17 mouse cellular contexts compared by ENCODE assay signal in the genomic region with DNA sequence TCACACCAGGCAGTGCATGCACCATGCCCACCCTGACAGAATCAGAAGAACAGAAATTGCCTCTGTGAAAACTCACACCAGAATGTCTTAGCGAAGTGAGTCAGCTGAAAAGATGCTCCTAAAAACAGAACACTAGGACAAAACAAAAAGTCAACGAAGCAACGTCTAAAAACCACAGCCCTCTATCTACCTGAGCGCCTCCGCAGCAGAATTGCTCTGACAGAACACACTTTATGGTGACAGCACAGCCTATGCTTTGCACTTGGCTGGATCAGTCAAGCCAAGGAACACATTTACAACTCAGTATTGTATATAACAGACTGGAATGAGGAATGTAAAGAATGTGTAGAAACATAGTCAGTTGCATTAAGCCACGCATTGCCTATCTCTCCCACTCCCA. TPM values are rescaled to one million over a fixed set of nuclear protein-coding genes. Genes with fewer than 3 reads are reported as not detected.
DNase-seq lines count a peak whose midpoint lies in the region; ATAC-seq and TF ChIP-seq lines count a peak whose summit lies in the region.
"Had no signal": no experiment of that assay in that cellular context is flagged by ENCODE, and none has a peak within 500 bp of the region (broad histone marks: within the 10 kb centered on the region; RNA-seq: fewer than 3 reads in every experiment).

No protein-coding gene starts in this region.

- no peak overlapping the region for H3K9ac ChIP-seq in intestine, embryonic 14.5 days (ENCODE audit: low read length)
- H3K9ac ChIP-seq in intestine, postnatal 0 days (ENCODE audit: low read depth, low read length) = no peak overlapping the region
- H3K9ac ChIP-seq in stomach, embryonic 14.5 days (replicated peaks; ENCODE audit: low read depth, low read length) = no peak overlapping the region
- H3K9ac ChIP-seq in stomach, postnatal 0 days (ENCODE audit: low read length) = no peak overlapping the region
- no peak overlapping the region for H3K9ac ChIP-seq in midbrain, embryonic 16.5 days (ENCODE audit: low read depth, low read length)
- H3K9ac ChIP-seq: heart, embryonic 12.5 days; liver, postnatal 0 days; midbrain, embryonic 15.5 days had no signal

- no peaks in the 10 kb centered on the region for H3K9me3 ChIP-seq in intestine, embryonic 14.5 days (ENCODE audit: control insufficient read depth, low read length)
- no peaks in the 10 kb centered on the region for H3K9me3 ChIP-seq in intestine, postnatal 0 days (ENCODE audit: control insufficient read depth)
- no peaks in the 10 kb centered on the region for H3K9me3 ChIP-seq in stomach, embryonic 14.5 days (ENCODE audit: control insufficient read depth, low read depth, low read length)
- no peaks in the 10 kb centered on the region for H3K9me3 ChIP-seq in stomach, postnatal 0 days (ENCODE audit: control insufficient read depth, low read length)
- H3K9me3 ChIP-seq in midbrain, embryonic 16.5 days (replicated peaks; ENCODE audit: control insufficient read depth, low read length, poor library complexity, severe bottlenecking) = no peaks in the 10 kb centered on the region
- H3K9me3 ChIP-seq: heart, embryonic 12.5 days; midbrain, embryonic 15.5 days had no signal

- H3K27me3 ChIP-seq in intestine, embryonic 14.5 days (replicated peaks; ENCODE audit: control insufficient read depth, insufficient read depth, low read length) = no peaks in the 10 kb centered on the region
- no peaks in the 10 kb centered on the region for H3K27me3 ChIP-seq in intestine, postnatal 0 days (replicated peaks; ENCODE audit: control insufficient read depth, insufficient read depth, low read length)
- H3K27me3 ChIP-seq in stomach, embryonic 14.5 days (ENCODE audit: control insufficient read depth, insufficient read depth, low read length) = no peaks in the 10 kb centered on the region
- no peaks in the 10 kb centered on the region for H3K27me3 ChIP-seq in stomach, postnatal 0 days (ENCODE audit: control insufficient read depth, insufficient read depth, low read length)
- no peaks in the 10 kb centered on the region for H3K27me3 ChIP-seq in midbrain, embryonic 16.5 days (ENCODE audit: control insufficient read depth, insufficient read depth, low read depth, low read length)
- H3K27me3 ChIP-seq: heart, embryonic 12.5 days; midbrain, embryonic 15.5 days; Patski had no signal

- no peak for TF ChIP-seq CTCF in intestine, postnatal 0 days (IDR thresholded peaks at IDR 0.05; ENCODE audit: low read depth)
- no peak for TF ChIP-seq CTCF in stomach, postnatal 0 days (IDR thresholded peaks at IDR 0.05; ENCODE audit: low read depth)

- no peaks in the 10 kb centered on the region for H3K36me3 ChIP-seq in intestine, embryonic 14.5 days (ENCODE audit: control insufficient read depth, insufficient read depth, low read length)
- no peaks in the 10 kb centered on the region for H3K36me3 ChIP-seq in intestine, postnatal 0 days (ENCODE audit: control insufficient read depth, insufficient read depth)
- H3K36me3 ChIP-seq in stomach, embryonic 14.5 days (ENCODE audit: control insufficient read depth, insufficient read depth, low read length) = no peaks in the 10 kb centered on the region
- H3K36me3 ChIP-seq in stomach, postnatal 0 days (ENCODE audit: control insufficient read depth, insufficient read depth, low read length) = no peaks in the 10 kb centered on the region
- no peaks in the 10 kb centered on the region for H3K36me3 ChIP-seq in midbrain, embryonic 16.5 days (ENCODE audit: control insufficient read depth, insufficient read depth, low read length)
- H3K36me3 ChIP-seq: heart, embryonic 12.5 days; midbrain, embryonic 15.5 days had no signal

- DNase-seq in intestine, embryonic 14.5 days (ENCODE audit: low spot score) = no peak
- DNase-seq in left cerebral cortex, adult 9 months (ENCODE audit: low spot score in 2 of 2) = peak; percentile 23 to 67
- DNase-seq in left cerebral cortex, postnatal 4 days = no peak
- no peak for DNase-seq in stomach, postnatal 0 days (ENCODE audit: low spot score)
- DNase-seq: cerebellum, adult 9-10 months; gastrocnemius, postnatal 36 days; layer of hippocampus, postnatal 36 days; liver; liver, postnatal 0 days; retina, postnatal 1 day; thymus, postnatal 25 days had no signal

- 34% methylated on average over 6 of the region's 6 CpGs for WGBS in intestine, embryonic 14.5 days
- 55% methylated on average over 6 of the region's 6 CpGs for WGBS in intestine, postnatal 0 days
- WGBS in stomach, embryonic 14.5 days = 49% methylated on average over 6 of the region's 6 CpGs
- WGBS in stomach, postnatal 0 days = 60% methylated on average over 6 of the region's 6 CpGs
- 88% methylated on average over 6 of the region's 6 CpGs for WGBS in midbrain, embryonic 16.5 days

- TF ChIP-seq EP300 in stomach, postnatal 0 days (optimal IDR thresholded peaks at IDR 0.05) = no peak

- no peak overlapping the region for H3K27ac ChIP-seq in intestine, embryonic 14.5 days (ENCODE audit: low read depth)
- no peak overlapping the region for H3K27ac ChIP-seq in intestine, postnatal 0 days (ENCODE audit: low read depth, low read length)
- H3K27ac ChIP-seq in stomach, embryonic 14.5 days (ENCODE audit: low read length) = peak overlapping the region; percentile 21; the same call in 1 of the 2 replicates
- no peak overlapping the region for H3K27ac ChIP-seq in stomach, postnatal 0 days (replicated peaks)
- no peak overlapping the region for H3K27ac ChIP-seq in midbrain, embryonic 16.5 days (ENCODE audit: low read length)
- H3K27ac ChIP-seq: midbrain, embryonic 15.5 days had no signal

- H3K4me3 ChIP-seq in intestine, embryonic 14.5 days (ENCODE audit: low read depth, low read length) = no peak overlapping the region
- no peak overlapping the region for H3K4me3 ChIP-seq in intestine, postnatal 0 days (ENCODE audit: low read depth, low read length)
- no peak overlapping the region for H3K4me3 ChIP-seq in stomach, embryonic 14.5 days (ENCODE audit: low read depth, low read length)
- no peak overlapping the region for H3K4me3 ChIP-seq in stomach, postnatal 0 days (ENCODE audit: low read depth, low read length)
- no peak overlapping the region for H3K4me3 ChIP-seq in midbrain, embryonic 16.5 days (ENCODE audit: low read depth, low read length)
- H3K4me3 ChIP-seq: heart, embryonic 12.5 days; midbrain, embryonic 15.5 days had no signal

- H3K4me2 ChIP-seq in intestine, embryonic 14.5 days (ENCODE audit: low read length) = no peak overlapping the region
- H3K4me2 ChIP-seq in intestine, postnatal 0 days (replicated peaks; ENCODE audit: low read depth) = no peak overlapping the region
- no peak overlapping the region for H3K4me2 ChIP-seq in stomach, embryonic 14.5 days (replicated peaks; ENCODE audit: low read depth, low read length)
- no peak overlapping the region for H3K4me2 ChIP-seq in stomach, postnatal 0 days (replicated peaks; ENCODE audit: low read depth)
- H3K4me2 ChIP-seq in midbrain, embryonic 16.5 days (ENCODE audit: low read length) = no peak overlapping the region
- H3K4me2 ChIP-seq: heart, embryonic 12.5 days; midbrain, embryonic 15.5 days had no signal

- ATAC-seq in intestine, embryonic 14.5 days (replicated peaks; ENCODE audit: low FRiP score, low TSS enrichment, low read depth) = peak; percentile 66
- no peak for ATAC-seq in intestine, postnatal 0 days
- peak; percentile 56; the same call in 1 of the 2 replicates for ATAC-seq in stomach, embryonic 14.5 days (ENCODE audit: insufficient number of reproducible peaks, insufficient read depth, low FRiP score, low read depth)
- no peak for ATAC-seq in stomach, postnatal 0 days (ENCODE audit: low FRiP score, low TSS enrichment)
- ATAC-seq in midbrain, embryonic 16.5 days = no peak
- ATAC-seq: liver, postnatal 0 days; midbrain, embryonic 15.5 days; Patski had no signal

- intact Hi-C loops in left cerebral cortex, postnatal 4 days (cut with DNase I) = no loop called here

- H3K4me1 ChIP-seq in intestine, embryonic 14.5 days (replicated peaks; ENCODE audit: control insufficient read depth, insufficient read depth, low read length) = 0 out of 2 replicates have a peak, but pooled peaks cover 8% of the 10 kb centered on the region
- H3K4me1 ChIP-seq in intestine, postnatal 0 days (replicated peaks; ENCODE audit: control insufficient read depth, insufficient read depth, low read length) = no peaks in the 10 kb centered on the region
- H3K4me1 ChIP-seq in stomach, embryonic 14.5 days (ENCODE audit: control insufficient read depth, insufficient read depth, low read length) = no peaks in the 10 kb centered on the region
- no peaks in the 10 kb centered on the region for H3K4me1 ChIP-seq in stomach, postnatal 0 days (replicated peaks; ENCODE audit: control insufficient read depth, insufficient read depth)
- H3K4me1 ChIP-seq in midbrain, embryonic 16.5 days (ENCODE audit: control insufficient read depth, insufficient read depth, low read length) = no peaks in the 10 kb centered on the region
- H3K4me1 ChIP-seq: midbrain, embryonic 15.5 days had no signal

RNA-seq across cellular contexts. Expression of gene Fhl2, which starts 18.4 kb away (rescaled TPM):
- 60.5 and 70.1 TPM in 2 replicates for polyA plus RNA-seq in intestine, embryonic 14.5 days (2014; fragmentation: Nextera tagmentation; extraction: Ambion mirVana)
- polyA plus RNA-seq in intestine, postnatal 0 days (2015; fragmentation: Nextera tagmentation; extraction: Ambion mirVana) = 55.3 and 57.8 TPM in 2 replicates
- 10 to 100 TPM; 25.2 to 26.7 TPM for total RNA-seq in left cerebral cortex, postnatal 4 days (2021)
- polyA plus RNA-seq in stomach, embryonic 14.5 days (2014; fragmentation: Nextera tagmentation; extraction: Ambion mirVana) = 97.4 and 105 TPM in 2 replicates
- 124 and 126 TPM in 2 replicates for polyA plus RNA-seq in stomach, postnatal 0 days (2015; fragmentation: Nextera tagmentation; extraction: Ambion mirVana)
- 22.3 and 26.2 TPM in 2 replicates for polyA plus RNA-seq in midbrain, embryonic 16.5 days (2015; fragmentation: Nextera tagmentation; extraction: Ambion mirVana)

Comparison
In these comparisons a context has a peak if more than half of its experiments do, and no peak if none do; other contexts are left out.
1. ATAC-seq: peak in intestine, embryonic 14.5 days (single experiment) and stomach, embryonic 14.5 days (single experiment); none in intestine, postnatal 0 days (single experiment), stomach, postnatal 0 days (single experiment) and midbrain, embryonic 16.5 days (single experiment).
2. DNase-seq: peak in left cerebral cortex, adult 9 months (2 of 2); none in intestine, embryonic 14.5 days (single experiment), left cerebral cortex, postnatal 4 days (single experiment) and stomach, postnatal 0 days (single experiment).